Mouse (Mus musculus) kidney, embryonic 15.5 days (tissue): ENCODE results near the gene Tmem28. TPM values are rescaled to one million over a fixed set of nuclear protein-coding genes. Genes with fewer than 3 reads are reported as not detected.

Source experiments
- ATAC-seq: fragments of 200-750 bp; cut with Nextera tagmentation; replicated peaks from 2 replicates; pipeline ENCODE4 v1.8.0; 2017; ENCODE audit warnings: moderate TSS enrichment; ENCODE audit not compliant: low FRiP score
- H3K27ac ChIP-seq: fragments of 300-500 bp; sonication (generic); 2 replicates; pipeline ENCODE4 v1.5.1; 2015; ENCODE audit warnings: mild to moderate bottlenecking, inconsistent platforms
- H3K27me3 ChIP-seq: fragments of 300-500 bp; sonication (generic); 2 replicates; pipeline ENCODE4 v1.6.1; 2015; ENCODE audit warnings: inconsistent platforms
- H3K36me3 ChIP-seq: fragments of 300-500 bp; sonication (generic); 2 replicates; pipeline ENCODE4 v1.6.1; 2015; ENCODE audit warnings: inconsistent platforms
- H3K4me1 ChIP-seq: fragments of 300-500 bp; sonication (generic); 2 replicates; pipeline ENCODE4 v1.6.1; 2015; ENCODE audit warnings: inconsistent platforms
- H3K4me2 ChIP-seq: fragments of 300-500 bp; sonication (generic); 2 replicates; pipeline ENCODE4 v1.6.1; 2015; ENCODE audit warnings: moderate library complexity, mild to moderate bottlenecking, inconsistent platforms
- H3K4me3 ChIP-seq: fragments of 300-500 bp; sonication (generic); replicated peaks from 2 replicates; pipeline ENCODE4 v1.5.1; 2015; ENCODE audit warnings: mild to moderate bottlenecking, inconsistent platforms
- H3K9ac ChIP-seq: fragments of 300-500 bp; sonication (generic); 2 replicates; pipeline ENCODE4 v1.6.1; 2015; ENCODE audit warnings: mild to moderate bottlenecking, inconsistent platforms
- H3K9me3 ChIP-seq: fragments of 300-500 bp; sonication (generic); replicated peaks from 2 replicates; pipeline ENCODE4 v1.6.1; 2016; ENCODE audit warnings: inconsistent platforms
- WGBS: fragments of 180-500 bp; shearing (Covaris S2); methylation state at CpG from one replicate; pipeline ENCODE4 v1.1.7; 2015; ENCODE audit warnings: mixed read lengths; 5-methylcytosine and 5-hydroxymethylcytosine counted together
- polyA plus RNA-seq: library from polyadenylated mRNA; unstranded; fragments of >200 nt; fragmentation: Nextera tagmentation; extraction: Ambion mirVana; gene quantifications from 2 replicates; pipeline ENCODE4 v1.2.1, GENCODE M21; 2015

Tmem28 gene
- polyA plus RNA-seq, 1 experiment from 2014 or later = 0.04 TPM

DNA sequence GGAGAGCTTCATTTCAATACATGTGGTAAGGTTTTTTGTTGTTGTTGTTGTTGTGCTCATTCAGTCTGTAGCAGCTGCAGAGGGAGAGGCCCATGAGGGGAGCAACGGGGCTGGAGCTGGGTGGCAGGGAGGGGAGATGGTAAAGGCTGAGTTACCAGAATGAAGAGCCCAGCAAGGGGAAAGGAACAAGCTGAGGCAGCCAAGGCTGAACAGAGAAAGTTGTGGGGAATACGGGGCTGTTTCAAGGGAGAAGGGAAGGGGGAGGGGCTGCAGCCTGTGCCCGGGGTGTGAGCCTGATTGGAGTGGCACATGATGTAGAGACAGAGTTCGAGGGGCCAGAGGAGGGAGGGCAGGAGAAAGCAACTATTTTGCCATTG lies 53.1 kb downstream of the Tmem28 start:
- Histone ChIP-seq H3K9ac (no peak overlapping the region), H3K4me3 (no peak overlapping the region), H3K36me3 (no peaks in the 10 kb centered on the region), H3K27me3 (peaks cover 57% of the 10 kb centered on the region), H3K4me2 (no peak overlapping the region), H3K27ac (no peak overlapping the region), H3K4me1 (no peaks in the 10 kb centered on the region), H3K9me3 (no peaks in the 10 kb centered on the region)
- WGBS = 28% methylated on average over 4 of the region's 4 CpGs
- ATAC-seq = no peak

DNA sequence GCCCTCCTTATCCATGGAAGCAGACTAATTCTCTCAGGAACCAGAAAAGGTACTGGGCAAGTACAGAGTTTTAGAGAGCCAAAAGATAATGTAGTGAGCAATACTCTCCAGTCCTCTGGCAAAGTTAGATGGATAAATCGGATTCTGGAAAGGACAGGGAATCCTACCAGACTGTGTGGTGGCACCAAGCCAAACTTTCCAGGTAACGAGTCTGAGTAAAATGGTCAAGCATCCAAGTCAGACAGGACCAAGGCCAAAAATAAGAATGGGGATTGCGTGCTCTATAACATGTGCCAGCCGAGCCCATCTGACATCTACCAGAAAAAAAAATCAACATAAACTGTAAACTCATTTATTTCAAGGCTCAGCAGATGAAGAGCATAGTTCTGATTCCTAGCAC lies 56.0 kb downstream of the Tmem28 start:
- Histone ChIP-seq H3K4me2 (no peak overlapping the region), H3K9ac (no peak overlapping the region), H3K4me3 (no peak overlapping the region), H3K36me3 (no peaks in the 10 kb centered on the region), H3K4me1 (no peaks in the 10 kb centered on the region), H3K27ac (no peak overlapping the region), H3K9me3 (no peaks in the 10 kb centered on the region), H3K27me3 (peaks cover 49% of the 10 kb centered on the region)
- no peak for ATAC-seq
- WGBS = 81% methylated on average over 4 of the region's 4 CpGs

DNA sequence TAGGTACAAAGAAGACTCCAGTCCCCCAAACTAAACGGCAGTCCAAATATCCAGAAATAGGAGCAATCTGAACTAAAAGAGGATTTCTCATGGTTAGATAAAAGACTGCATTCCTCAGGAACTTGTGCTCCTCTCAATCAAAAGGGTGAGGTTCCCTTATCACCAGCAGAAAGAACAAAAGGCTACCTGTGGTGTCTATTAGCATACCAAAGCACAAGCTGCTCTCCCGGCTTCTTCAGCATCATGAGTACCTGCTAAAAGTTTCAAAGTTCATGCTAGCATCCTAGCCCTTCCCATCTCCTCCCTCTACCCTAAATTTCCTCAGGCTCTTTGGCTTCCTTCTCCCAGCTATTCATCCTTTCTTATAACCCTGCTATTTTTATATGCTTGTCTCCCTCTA lies 62.6 kb downstream of the Tmem28 start:
- Histone ChIP-seq H3K9me3 (no peaks in the 10 kb centered on the region), H3K36me3 (no peaks in the 10 kb centered on the region), H3K9ac (no peak overlapping the region), H3K4me2 (no peak overlapping the region), H3K4me1 (no peaks in the 10 kb centered on the region), H3K27ac (no peak overlapping the region), H3K27me3 (peaks cover 30% of the 10 kb centered on the region), H3K4me3 (no peak overlapping the region)
- no peak for ATAC-seq
- 38% methylated on average over 2 of the region's 2 CpGs for WGBS

Other genes starting within 250 kb of the Tmem28 start
- gene Eda, start 154.6 kb downstream of the Tmem28 start, polyA plus RNA-seq = 1.7 and 1.8 TPM in 2 replicates